Mouse (Mus musculus) layer of hippocampus, postnatal 36 days (tissue): ENCODE measurements around the gene Hist1h2bf. TPM values are rescaled to one million over a fixed set of nuclear protein-coding genes. Genes with fewer than 3 reads are reported as not detected.
"Not testable (repeated sequence)": the region's sequence is repeated elsewhere in the genome, so short reads cannot be mapped to it uniquely, and the experiment has no call there.

Experiments
- DNase-seq, 2 experiments: peaks; one replicate each; pipeline ENCODE4 v3.0.0; 2022
- total RNA-seq, 2 experiments: library from RNA; stranded (reverse); gene quantifications; 2 replicates each; pipeline ENCODE4 v1.2.3; 2021

The Hist1h2bf gene
- total RNA-seq, 2 experiments from 2014 or later: 30.2 to 30.9 TPM

GRCm38 (mm10) chr13:23542999-23543607, 30.9 kb downstream of the Hist1h2bf start, which contains the start of gene Hist1h2bh:
Gene Hist1h2bh, minus strand, starts transcription at chr13:23543392.
- DNase-seq: peak; percentile 50 to 53

GRCm38 (mm10) chr13:23542225-23542980, 31.6 kb downstream of the Hist1h2bf start:
- DNase-seq: not testable (repeated sequence)

- no peak for DNase-seq
These were observed 32.5 kb downstream of the Hist1h2bf start for GRCm38 (mm10) chr13:23541497-23541896.

GRCm38 (mm10) chr13:23539821-23540220, 34.2 kb downstream of the Hist1h2bf start:
- DNase-seq: not testable (repeated sequence)

- no peak for DNase-seq
These were observed 35.7 kb downstream of the Hist1h2bf start for GRCm38 (mm10) chr13:23538249-23538648.

GRCm38 (mm10) chr13:23537006-23537710, 36.8 kb downstream of the Hist1h2bf start:
- no peak for DNase-seq

GRCm38 (mm10) chr13:23536076-23536822, 37.7 kb downstream of the Hist1h2bf start:
- DNase-seq: no peak

- DNase-seq: peak; percentile 86 to 87
These were observed 38.6 kb downstream of the Hist1h2bf start, which contains the start of gene Hist1h3g for GRCm38 (mm10) chr13:23535137-23536075. Gene Hist1h3g, plus strand, starts transcription at chr13:23535422.

GRCm38 (mm10) chr13:23534368-23535131, 39.4 kb downstream of the Hist1h2bf start:
- DNase-seq: peak in 1 of 2 experiments; percentile 24

GRCm38 (mm10) chr13:23533560-23534367, 40.2 kb downstream of the Hist1h2bf start, which contains the start of gene Hist1h2af:
Gene Hist1h2af, plus strand, starts transcription at chr13:23533906.
- DNase-seq: peak; percentile 54 to 61

GRCm38 (mm10) chr13:23532262-23533075, 41.5 kb downstream of the Hist1h2bf start:
- DNase-seq: no peak

- peak; percentile 96 for DNase-seq
These were observed 42.8 kb downstream of the Hist1h2bf start, which contains the start of gene Hist1h4h for GRCm38 (mm10) chr13:23530901-23531875. Gene Hist1h4h, plus strand, starts transcription at chr13:23531050.

GRCm38 (mm10) chr13:23530181-23530900, 43.7 kb downstream of the Hist1h2bf start:
- DNase-seq: peak; percentile 66 to 76

GRCm38 (mm10) chr13:23529480-23530165, 44.4 kb downstream of the Hist1h2bf start:
- DNase-seq: no peak

- DNase-seq: no peak
These were observed 45.0 kb downstream of the Hist1h2bf start for GRCm38 (mm10) chr13:23529005-23529404.

GRCm38 (mm10) chr13:23526312-23526711, 47.7 kb downstream of the Hist1h2bf start:
- DNase-seq: peak; percentile 89 to 94
